Mouse (Mus musculus) embryonic fibroblast, embryonic 13.5 days (primary cell): ENCODE results near the gene Dnal1. TPM values are rescaled to one million over a fixed set of nuclear protein-coding genes. Genes with fewer than 3 reads are reported as not detected.

Experiments used
- H3K27ac ChIP-seq: 2 replicates; pipeline ENCODE4 v1.5.1; 2012; ENCODE audit warnings: low read length, control low read depth, inconsistent platforms; ENCODE audit not compliant: insufficient read depth
- H3K4me1 ChIP-seq: 2 replicates; pipeline ENCODE4 v1.6.1; 2011; ENCODE audit warnings: low read length; ENCODE audit not compliant: control insufficient read depth, insufficient read depth
- H3K4me3 ChIP-seq: 2 replicates; pipeline ENCODE4 v1.5.1; 2011; ENCODE audit warnings: mild to moderate bottlenecking, control low read depth, low read length; ENCODE audit not compliant: insufficient read depth
- CTCF ChIP-seq: IDR thresholded peaks from 2 replicates; pipeline ENCODE4 v1.5.1; 2011; ENCODE audit warnings: mild to moderate bottlenecking, control low read depth, low read length, moderate library complexity, borderline replicate concordance; ENCODE audit not compliant: insufficient read depth
- POLR2A ChIP-seq: IDR thresholded peaks from 2 replicates; pipeline ENCODE4 v1.6.1; 2011; ENCODE audit warnings: low read depth, mild to moderate bottlenecking, control low read depth, low read length, moderate library complexity
- polyA plus RNA-seq: library from polyadenylated mRNA; stranded (reverse); fragments of >200 nt; gene quantifications from 2 replicates; pipeline ENCODE4 v1.2.4, GENCODE M21; 2011; ENCODE audit warnings: low read depth; ENCODE audit not compliant: missing spikeins, insufficient read length

Gene Dnal1
- polyA plus RNA-seq, 1 experiment = 21.6 TPM

DNA sequence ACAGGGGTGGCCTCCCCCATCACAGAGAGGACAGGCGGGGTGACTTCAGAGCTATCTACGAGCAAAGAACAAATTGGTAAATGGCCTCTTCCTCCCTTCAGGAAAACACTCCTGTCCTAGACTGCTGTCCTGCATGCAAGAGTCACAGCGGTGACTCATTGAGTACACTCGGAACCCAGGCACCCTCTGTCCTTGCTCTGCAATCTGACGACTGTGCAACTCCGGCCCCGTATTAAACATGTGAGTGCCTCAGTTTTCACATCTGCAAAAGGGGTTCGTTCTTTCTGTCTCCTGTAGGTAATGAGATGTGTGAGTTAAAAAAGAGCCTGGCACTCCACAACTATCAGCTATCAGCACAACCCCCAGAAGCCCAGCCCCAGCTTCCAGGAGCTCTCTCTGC is 46.3 kb downstream of the Dnal1 start:
- no peak for TF ChIP-seq CTCF
- TF ChIP-seq POLR2A = no peak
- peaks cover 5% of the 10 kb centered on the region for H3K4me1 ChIP-seq

GRCm38 (mm10) chr12:84161116-84161515 is 47.0 kb downstream of the Dnal1 start:
- TF ChIP-seq POLR2A = no peak
- H3K4me1 ChIP-seq = peaks cover 6% of the 10 kb centered on the region
- no peak overlapping the region for H3K27ac ChIP-seq
- no peak overlapping the region for H3K4me3 ChIP-seq

More for the DNA sequence above, 46.3 kb downstream of the Dnal1 start:
- no peak overlapping the region for H3K27ac ChIP-seq
- no peak overlapping the region for H3K4me3 ChIP-seq

DNA sequence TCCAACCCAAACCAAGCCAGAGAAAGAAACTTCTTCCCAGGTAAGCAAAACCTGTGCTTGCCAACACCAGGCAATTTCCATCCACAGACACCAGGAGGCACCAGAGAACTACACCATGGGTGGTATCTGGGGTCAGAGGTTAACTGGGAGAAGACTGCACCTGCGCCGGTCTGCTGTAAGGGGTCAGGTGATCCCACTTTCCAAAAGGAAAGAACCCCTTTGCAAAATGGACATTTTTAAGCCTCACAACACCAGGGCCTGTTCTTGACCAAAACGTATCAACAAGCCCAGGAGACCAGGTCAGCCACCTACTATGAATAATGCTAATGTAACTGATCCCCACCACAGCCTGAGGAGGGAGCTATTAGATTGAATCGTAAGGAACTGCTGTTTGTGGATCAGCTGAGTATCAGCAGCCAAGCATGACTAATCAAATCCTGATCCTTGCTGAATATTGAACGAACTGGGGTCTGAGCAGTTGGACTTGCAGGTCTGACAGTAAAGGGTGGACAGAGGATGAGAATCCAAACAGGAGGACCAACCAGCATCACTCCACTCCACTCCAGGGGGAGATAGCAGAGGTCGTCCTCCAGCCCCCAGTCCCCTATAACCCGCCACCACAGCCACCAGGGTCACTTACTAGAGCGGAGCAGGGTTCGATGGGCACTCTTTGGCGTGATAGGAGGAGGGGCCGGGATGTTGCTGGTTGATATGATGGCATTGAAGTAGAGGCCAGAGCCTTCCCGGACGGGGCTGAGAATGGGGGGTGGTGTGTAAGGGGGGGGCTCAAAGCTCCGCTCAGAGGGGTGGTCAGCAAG is 47.7 kb downstream of the Dnal1 start:
- Histone ChIP-seq H3K27ac (no peak overlapping the region), H3K4me3 (no peak overlapping the region), H3K4me1 (peaks cover 12% of the 10 kb centered on the region)
- TF ChIP-seq CTCF = 0 out of 2 replicates have a peak, but pooled peaks have one; percentile 21
- no peak for TF ChIP-seq POLR2A

- H3K4me1 ChIP-seq = peaks cover 12% of the 10 kb centered on the region
- H3K4me3 ChIP-seq = no peak overlapping the region
- no peak overlapping the region for H3K27ac ChIP-seq
- no peak for TF ChIP-seq POLR2A
- peak; percentile 48; the same call in 1 of the 2 replicates for TF ChIP-seq CTCF
Measured at GRCm38 (mm10) chr12:84163133-84163532, 49.0 kb downstream of the Dnal1 start.

DNA sequence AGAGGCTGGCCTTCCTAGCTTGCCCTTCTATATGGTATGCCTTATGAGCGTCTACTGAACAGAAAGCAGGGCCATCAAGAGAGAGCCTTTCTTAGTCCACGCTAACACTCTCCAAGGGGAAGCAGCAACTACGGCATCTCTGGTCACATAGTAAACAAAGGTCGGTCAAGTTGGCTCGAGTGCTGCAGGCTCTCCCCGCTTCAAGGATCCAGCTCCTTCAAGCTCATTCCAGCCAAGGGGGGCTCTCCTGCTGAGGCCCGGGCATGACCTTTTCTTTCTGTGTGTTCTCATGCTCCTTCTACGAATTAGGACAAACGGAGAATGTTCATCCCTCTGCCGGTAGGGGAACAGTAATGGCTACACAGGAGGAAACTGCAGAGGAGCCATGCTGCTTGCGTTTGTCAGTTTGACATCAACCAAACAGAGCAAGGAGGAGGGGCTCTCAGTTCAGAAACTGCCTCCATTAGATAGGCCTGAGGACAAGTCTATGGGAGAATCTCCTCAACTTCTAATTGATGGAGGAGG is 49.5 kb downstream of the Dnal1 start:
- no peak for TF ChIP-seq CTCF
- no peak for TF ChIP-seq POLR2A

GRCm38 (mm10) chr12:84165631-84166373 is 51.6 kb downstream of the Dnal1 start:
- peaks cover 12% of the 10 kb centered on the region for H3K4me1 ChIP-seq
- TF ChIP-seq CTCF (no peak), POLR2A (no peak)
- peak overlapping the region; percentile 92 for H3K27ac ChIP-seq
- no peak overlapping the region for H3K4me3 ChIP-seq

More for the DNA sequence above, 49.5 kb downstream of the Dnal1 start:
- no peak overlapping the region for H3K4me3 ChIP-seq
- no peak overlapping the region for H3K27ac ChIP-seq
- peaks cover 12% of the 10 kb centered on the region for H3K4me1 ChIP-seq

DNA sequence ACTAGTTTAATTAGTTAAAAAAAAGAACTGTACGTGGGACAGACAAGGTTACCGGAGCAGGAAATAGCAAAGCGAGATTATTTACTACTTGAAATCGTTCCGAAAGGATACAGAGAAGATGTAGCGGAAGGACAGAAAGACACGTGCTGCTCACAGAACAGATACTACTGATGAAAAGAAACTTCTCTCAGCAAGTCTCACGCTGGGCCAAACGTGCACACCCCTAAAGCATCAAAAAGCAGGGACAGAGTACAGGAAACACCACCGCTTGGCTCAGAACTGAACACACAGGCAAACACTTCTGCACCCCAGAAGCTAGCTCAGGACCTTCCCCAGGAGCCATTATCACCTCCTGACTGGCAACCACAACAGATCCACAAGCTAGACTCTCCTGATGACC is 56.4 kb downstream of the Dnal1 start:
- Histone ChIP-seq H3K4me3 (no peak overlapping the region), H3K27ac (no peak overlapping the region), H3K4me1 (peaks cover 16% of the 10 kb centered on the region)
- TF ChIP-seq CTCF (no peak), POLR2A (no peak)

- no peak overlapping the region for H3K4me3 ChIP-seq
- H3K4me1 ChIP-seq = peaks cover 18% of the 10 kb centered on the region
- no peak overlapping the region for H3K27ac ChIP-seq
- TF ChIP-seq POLR2A (no peak), CTCF (no peak)
Measured at GRCm38 (mm10) chr12:84172216-84172615, 58.0 kb downstream of the Dnal1 start.

DNA sequence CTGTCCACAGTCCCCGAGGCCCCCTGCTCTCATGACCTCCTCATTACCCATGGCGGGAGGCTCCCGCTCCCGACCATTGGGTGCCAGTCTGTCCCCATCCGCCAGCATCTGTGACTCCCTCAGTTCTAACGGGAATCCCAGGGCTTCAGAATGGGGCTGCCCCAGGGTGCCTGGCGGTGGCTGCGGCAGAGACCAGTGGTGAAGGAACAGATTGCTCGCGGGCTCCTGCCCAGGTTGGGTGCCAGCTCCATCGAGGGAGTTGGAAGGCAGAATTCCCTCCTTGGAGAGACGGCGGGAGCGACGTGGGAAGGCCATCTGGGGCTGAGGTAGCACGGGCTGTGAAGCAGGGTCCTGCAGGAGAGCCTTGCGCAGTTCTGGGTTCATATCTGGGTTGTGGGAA is 58.7 kb downstream of the Dnal1 start:
- H3K4me3 ChIP-seq = no peak overlapping the region

More for the DNA sequence above, 58.7 kb downstream of the Dnal1 start:
- peaks cover 22% of the 10 kb centered on the region for H3K4me1 ChIP-seq
- H3K27ac ChIP-seq = no peak overlapping the region
- TF ChIP-seq POLR2A (no peak), CTCF (no peak)
